Comparison of ENCODE assay signal across 9 mouse cellular contexts in genomic region chr7:142893721-142894639, GRCm38 (mm10). TPM values are rescaled to one million over a fixed set of nuclear protein-coding genes. Genes with fewer than 3 reads are reported as not detected.
DNase-seq lines count a peak whose midpoint lies in the region; ATAC-seq and TF ChIP-seq lines count a peak whose summit lies in the region.
"Had no signal": no experiment of that assay in that cellular context is flagged by ENCODE, and none has a peak within 500 bp of the region (broad histone marks: within the 10 kb centered on the region; RNA-seq: fewer than 3 reads in every experiment).

No protein-coding gene starts in this region.

- H3K79me2 ChIP-seq in heart, adult 2 months (replicated peaks; ENCODE audit: control insufficient read depth, insufficient read depth, low read length), result no peaks in the 10 kb centered on the region

- no peaks in the 10 kb centered on the region for H3K9me3 ChIP-seq in heart, embryonic 11.5 days (replicated peaks; ENCODE audit: control insufficient read depth, low read length)
- H3K9me3 ChIP-seq in liver, embryonic 11.5 days (ENCODE audit: control insufficient read depth, low read length), result no peaks in the 10 kb centered on the region
- H3K9me3 ChIP-seq in liver, postnatal 0 days (ENCODE audit: low read length), result no peaks in the 10 kb centered on the region
- no peaks in the 10 kb centered on the region for H3K9me3 ChIP-seq in intestine, postnatal 0 days (ENCODE audit: control insufficient read depth)

- intact Hi-C loops in heart, adult 2 months (cut with DNase I), result loop anchor here (1.0 to 10.0 kb wide), 4 partner anchors 25 to 571 kb away; partner anchors contain the start of genes Cdkn1c and Tspan32

- H3K9ac ChIP-seq in heart, embryonic 11.5 days (ENCODE audit: low read depth, low read length), result no peak overlapping the region
- H3K9ac ChIP-seq in heart, adult 2 months (ENCODE audit: low read depth, low read length), result no peak overlapping the region
- H3K9ac ChIP-seq in liver, embryonic 11.5 days (ENCODE audit: low read depth, low read length), result no peak overlapping the region
- no peak overlapping the region for H3K9ac ChIP-seq in liver, postnatal 0 days (replicated peaks)
- H3K9ac ChIP-seq in intestine, postnatal 0 days (ENCODE audit: low read depth, low read length), result no peak overlapping the region

- H3K4me2 ChIP-seq in heart, embryonic 11.5 days, result no peak overlapping the region
- H3K4me2 ChIP-seq in liver, embryonic 11.5 days, result no peak overlapping the region
- no peak overlapping the region for H3K4me2 ChIP-seq in liver, postnatal 0 days (ENCODE audit: low read depth, low read length)
- H3K4me2 ChIP-seq in intestine, postnatal 0 days (replicated peaks; ENCODE audit: low read depth), result no peak overlapping the region

- no peak overlapping the region for H3K27ac ChIP-seq in heart, embryonic 11.5 days (ENCODE audit: low read depth, low read length)
- no peak overlapping the region for H3K27ac ChIP-seq in heart, adult 2 months
- H3K27ac ChIP-seq in liver, embryonic 11.5 days (ENCODE audit: low read depth, low read length), result no peak overlapping the region
- no peak overlapping the region for H3K27ac ChIP-seq in liver, postnatal 0 days (ENCODE audit: low read depth)
- no peak overlapping the region for H3K27ac ChIP-seq in intestine, postnatal 0 days (ENCODE audit: low read depth, low read length)
- H3K27ac ChIP-seq: gastrocnemius, adult 2 months had no signal

- 51% methylated on average over 12 of the region's 12 CpGs for WGBS in heart, embryonic 11.5 days (ENCODE audit: insufficient replicate concordance)
- 62% methylated on average over 12 of the region's 12 CpGs for WGBS in heart, adult 2 months
- WGBS in liver, embryonic 11.5 days, result 54% methylated on average over 12 of the region's 12 CpGs
- 59% methylated on average over 11 of the region's 12 CpGs for WGBS in liver, postnatal 0 days (ENCODE audit: insufficient replicate concordance)
- 44% methylated on average over 12 of the region's 12 CpGs for WGBS in intestine, postnatal 0 days

- peak; percentile 60 for ATAC-seq in heart, embryonic 11.5 days (replicated peaks; ENCODE audit: insufficient number of reproducible peaks, low FRiP score, low TSS enrichment)
- no peak; the same call in 1 of the 2 replicates for ATAC-seq in liver, embryonic 11.5 days (replicated peaks; ENCODE audit: low FRiP score)
- ATAC-seq in liver, postnatal 0 days, result no peak
- 0 out of 2 replicates have a peak, but pooled peaks have one; percentile 9 for ATAC-seq in erythroblast, adult 5-6 weeks (replicated peaks; ENCODE audit: low FRiP score, poor library complexity, severe bottlenecking)
- ATAC-seq in intestine, postnatal 0 days, result peak; percentile 11; the same call in 1 of the 2 replicates

- peaks cover 55% of the 10 kb centered on the region for H3K27me3 ChIP-seq in heart, embryonic 11.5 days (ENCODE audit: control insufficient read depth, insufficient read depth, low read length)
- no peaks in the 10 kb centered on the region for H3K27me3 ChIP-seq in heart, adult 2 months (ENCODE audit: control insufficient read depth, insufficient read depth, low read length)
- peaks cover 22% of the 10 kb centered on the region for H3K27me3 ChIP-seq in liver, embryonic 11.5 days (replicated peaks; ENCODE audit: control insufficient read depth, insufficient read depth, low read length)
- H3K27me3 ChIP-seq in liver, postnatal 0 days (ENCODE audit: insufficient read depth, low read length), result peaks cover 6% of the 10 kb centered on the region; the same call in 1 of the 2 replicates
- no peaks in the 10 kb centered on the region; the same call in 1 of the 2 replicates for H3K27me3 ChIP-seq in intestine, postnatal 0 days (replicated peaks; ENCODE audit: control insufficient read depth, insufficient read depth, low read length)

- TF ChIP-seq CTCF in heart, adult 2 months (IDR thresholded peaks at IDR 0.05), result no peak
- TF ChIP-seq CTCF in liver, postnatal 0 days (IDR thresholded peaks at IDR 0.05; ENCODE audit: low read depth), result no peak
- no peak for TF ChIP-seq CTCF in intestine, postnatal 0 days (IDR thresholded peaks at IDR 0.05; ENCODE audit: low read depth)

- H3K4me3 ChIP-seq in heart, embryonic 11.5 days (ENCODE audit: low read depth, low read length), result no peak overlapping the region
- H3K4me3 ChIP-seq in heart, adult 2 months, result no peak overlapping the region
- H3K4me3 ChIP-seq in liver, embryonic 11.5 days (ENCODE audit: low read depth, low read length), result no peak overlapping the region
- no peak overlapping the region for H3K4me3 ChIP-seq in liver, postnatal 0 days (ENCODE audit: low read depth, low read length)
- H3K4me3 ChIP-seq in intestine, postnatal 0 days (ENCODE audit: low read depth, low read length), result no peak overlapping the region

- no peak for TF ChIP-seq EP300 in heart, adult 2 months (IDR thresholded peaks at IDR 0.05; ENCODE audit: insufficient read depth, low read depth, low read length)
- no peak for TF ChIP-seq EP300 in liver, postnatal 0 days (IDR thresholded peaks at IDR 0.05; ENCODE audit: low read depth)

- no peak for DNase-seq in heart, adult 2 months
- peak; percentile 31 for DNase-seq in liver, embryonic 11.5 days (ENCODE audit: low spot score)
- DNase-seq in liver, postnatal 0 days, result no peak
- DNase-seq in B cell, adult 2 months, result no peak
- DNase-seq in layer of hippocampus, postnatal 25 days (ENCODE audit: extremely low spot score in 1 of 2, low spot score in 1 of 2), result no peak

- H3K36me3 ChIP-seq in heart, embryonic 11.5 days (ENCODE audit: control insufficient read depth, insufficient read depth, low read length), result no peaks in the 10 kb centered on the region
- H3K36me3 ChIP-seq in heart, adult 2 months (ENCODE audit: control insufficient read depth, insufficient read depth, low read length), result no peaks in the 10 kb centered on the region
- H3K36me3 ChIP-seq in liver, embryonic 11.5 days (ENCODE audit: control insufficient read depth, insufficient read depth, low read length), result no peaks in the 10 kb centered on the region
- no peaks in the 10 kb centered on the region for H3K36me3 ChIP-seq in liver, postnatal 0 days (replicated peaks; ENCODE audit: insufficient read depth, low read length)
- no peaks in the 10 kb centered on the region for H3K36me3 ChIP-seq in intestine, postnatal 0 days (ENCODE audit: control insufficient read depth, insufficient read depth)

- peaks cover 18% of the 10 kb centered on the region for H3K4me1 ChIP-seq in heart, embryonic 11.5 days (ENCODE audit: control insufficient read depth, insufficient read depth, low read length)
- no peaks in the 10 kb centered on the region for H3K4me1 ChIP-seq in heart, adult 2 months (ENCODE audit: control insufficient read depth, insufficient read depth, low read length)
- H3K4me1 ChIP-seq in liver, embryonic 11.5 days (replicated peaks; ENCODE audit: control insufficient read depth, insufficient read depth, low read length), result no peaks in the 10 kb centered on the region
- H3K4me1 ChIP-seq in liver, postnatal 0 days (ENCODE audit: insufficient read depth), result no peaks in the 10 kb centered on the region
- H3K4me1 ChIP-seq in intestine, postnatal 0 days (replicated peaks; ENCODE audit: control insufficient read depth, insufficient read depth, low read length), result no peaks in the 10 kb centered on the region

- no peak for TF ChIP-seq POLR2A in heart, adult 2 months (IDR thresholded peaks at IDR 0.05; ENCODE audit: insufficient read depth, low read depth, low read length)

RNA-seq across cellular contexts. Expression of gene Th, which starts 36.9 kb away (rescaled TPM):
- polyA plus RNA-seq in heart, embryonic 11.5 days (2014; fragmentation: Nextera tagmentation; extraction: Ambion mirVana), result 1.5 TPM in 2 replicates
- total RNA-seq in heart, adult 2 months (2021), result not detected
- polyA plus RNA-seq in heart, adult 2 months (2012; rRNA removed), result 0.27 and 0.35 TPM in 2 replicates
- polyA plus RNA-seq in liver, embryonic 11.5 days (2014; fragmentation: Nextera tagmentation; extraction: Ambion mirVana), result 0.26 and 0.29 TPM in 2 replicates
- not detected in 2 replicates for polyA plus RNA-seq in liver, postnatal 0 days (2015; fragmentation: Nextera tagmentation; extraction: Ambion mirVana)
- total RNA-seq in erythroblast, adult 5-6 weeks (2015; ENCODE audit: low replicate concordance), result not detected in 2 replicates
- total RNA-seq in erythroblast, adult 5-6 weeks (2017; ENCODE audit: low replicate concordance), result not detected in 2 replicates
- 0.55 and 0.78 TPM in 2 replicates for polyA plus RNA-seq in intestine, postnatal 0 days (2015; fragmentation: Nextera tagmentation; extraction: Ambion mirVana)
- total RNA-seq in layer of hippocampus, postnatal 25 days (2021), result under 1 TPM; 0.49 to 0.62 TPM

Comparison
In these comparisons a context has a peak if more than half of its experiments do, and no peak if none do; other contexts are left out.
1. ATAC-seq: peak in heart, embryonic 11.5 days (single experiment), erythroblast, adult 5-6 weeks (single experiment) and intestine, postnatal 0 days (single experiment); none in liver, embryonic 11.5 days (single experiment) and liver, postnatal 0 days (single experiment).